Mouse (Mus musculus): ENCODE measurements around the gene Mitf. TPM values are rescaled to one million over a fixed set of nuclear protein-coding genes. Genes with fewer than 3 reads are reported as not detected.
A peak's percentile ranks its signal among the peaks of the same experiment; 100 is the strongest.

The Mitf gene
- total and polyA plus RNA-seq, 2 experiments from 2014 or later: 2.6 to 7.0 TPM

DNA sequence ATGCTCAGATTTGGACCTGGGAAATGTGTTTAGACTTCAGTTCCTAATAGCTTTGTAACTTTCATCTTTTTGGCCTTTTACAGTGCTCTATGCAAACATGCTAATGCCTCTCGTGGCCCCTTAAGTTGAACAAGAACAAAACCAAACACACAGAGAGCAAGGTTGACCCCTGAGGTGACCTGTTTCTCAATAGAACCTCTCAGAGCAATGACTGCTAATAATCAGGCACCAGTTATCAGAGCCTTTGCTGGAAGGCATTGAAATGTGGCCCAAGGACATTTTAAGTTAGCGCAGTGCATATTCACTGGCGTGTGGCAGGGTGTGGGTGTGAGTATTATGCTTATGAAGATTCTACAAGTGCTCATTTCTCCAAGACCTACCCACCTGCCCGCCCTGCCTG lies 194.7 kb downstream of the Mitf start:
- no peak for ATAC-seq
- no peak overlapping the region for H3K4me3 ChIP-seq (ENCODE audit: low read length)
- H3K9me3 ChIP-seq (ENCODE audit: low read length): no peaks in the 10 kb centered on the region
- 69% methylated on average over 4 of the region's 4 CpGs for WGBS
- H3K36me3 ChIP-seq (ENCODE audit: insufficient read depth, low read length): no peaks in the 10 kb centered on the region
- no peaks in the 10 kb centered on the region for H3K27me3 ChIP-seq (ENCODE audit: insufficient read depth, low read length)
- no peak for DNase-seq (ENCODE audit: low spot score)
- H3K4me2 ChIP-seq (ENCODE audit: low read depth, low read length): no peak overlapping the region
- no peak overlapping the region for H3K27ac ChIP-seq
- H3K9ac ChIP-seq (replicated peaks; ENCODE audit: low read length): no peak overlapping the region
- TF ChIP-seq CTCF (IDR thresholded peaks at IDR 0.05; ENCODE audit: low read depth): no peak
- H3K4me1 ChIP-seq (ENCODE audit: insufficient read depth, low read length): no peaks in the 10 kb centered on the region

GRCm38 (mm10) chr6:98003114-98003513 lies 196.3 kb downstream of the Mitf start:
- no peaks in the 10 kb centered on the region for H3K36me3 ChIP-seq (ENCODE audit: insufficient read depth, low read length)
- H3K27me3 ChIP-seq (ENCODE audit: insufficient read depth, low read length): no peaks in the 10 kb centered on the region
- TF ChIP-seq CTCF (IDR thresholded peaks at IDR 0.05; ENCODE audit: low read depth): peak; percentile 70
- no peaks in the 10 kb centered on the region for H3K9me3 ChIP-seq (ENCODE audit: low read length)
- WGBS: 17% methylated on average over 3 of the region's 3 CpGs
- no peak overlapping the region for H3K27ac ChIP-seq
- H3K9ac ChIP-seq (replicated peaks; ENCODE audit: low read length): no peak overlapping the region
- no peaks in the 10 kb centered on the region for H3K4me1 ChIP-seq (ENCODE audit: insufficient read depth, low read length)
- ATAC-seq: 0 out of 2 replicates have a peak, but pooled peaks have one; percentile 49
- peak; percentile 90 for DNase-seq (ENCODE audit: low spot score)
- no peak overlapping the region for H3K4me3 ChIP-seq (ENCODE audit: low read length)
- H3K4me2 ChIP-seq (ENCODE audit: low read depth, low read length): no peak overlapping the region

DNA sequence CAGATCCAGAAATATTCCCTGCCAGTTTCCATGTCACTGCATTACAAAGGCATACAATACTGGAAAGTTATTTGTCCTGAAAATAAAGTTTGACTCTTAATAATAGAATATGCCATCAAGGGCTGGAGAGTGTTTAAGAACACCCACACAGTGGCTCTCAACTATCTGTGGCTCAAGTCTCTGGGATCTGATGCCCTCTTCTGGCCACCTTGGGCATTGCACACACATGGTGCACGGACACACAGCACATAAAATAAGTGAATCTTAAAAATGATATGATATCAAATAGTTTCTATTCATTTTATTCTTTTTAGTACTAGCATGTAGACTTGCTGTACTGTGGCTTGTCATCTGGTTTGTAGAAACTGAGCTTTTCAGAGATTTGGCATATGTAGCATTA lies 198.7 kb downstream of the Mitf start:
- H3K4me1 ChIP-seq (ENCODE audit: insufficient read depth, low read length): no peaks in the 10 kb centered on the region
- no peak overlapping the region for H3K4me3 ChIP-seq (ENCODE audit: low read length)
- H3K9ac ChIP-seq (replicated peaks; ENCODE audit: low read length): no peak overlapping the region
- H3K27me3 ChIP-seq (ENCODE audit: insufficient read depth, low read length): no peaks in the 10 kb centered on the region
- TF ChIP-seq CTCF (IDR thresholded peaks at IDR 0.05; ENCODE audit: low read depth): peak; percentile 73
- H3K9me3 ChIP-seq (ENCODE audit: low read length): no peaks in the 10 kb centered on the region
- no peak overlapping the region for H3K4me2 ChIP-seq (ENCODE audit: low read depth, low read length)
- 73% methylated on average over 1 of the region's 1 CpGs for WGBS
- DNase-seq (ENCODE audit: low spot score) (peak; percentile 28), ATAC-seq (no peak)
- no peak overlapping the region for H3K27ac ChIP-seq
- no peaks in the 10 kb centered on the region for H3K36me3 ChIP-seq (ENCODE audit: insufficient read depth, low read length)

DNA sequence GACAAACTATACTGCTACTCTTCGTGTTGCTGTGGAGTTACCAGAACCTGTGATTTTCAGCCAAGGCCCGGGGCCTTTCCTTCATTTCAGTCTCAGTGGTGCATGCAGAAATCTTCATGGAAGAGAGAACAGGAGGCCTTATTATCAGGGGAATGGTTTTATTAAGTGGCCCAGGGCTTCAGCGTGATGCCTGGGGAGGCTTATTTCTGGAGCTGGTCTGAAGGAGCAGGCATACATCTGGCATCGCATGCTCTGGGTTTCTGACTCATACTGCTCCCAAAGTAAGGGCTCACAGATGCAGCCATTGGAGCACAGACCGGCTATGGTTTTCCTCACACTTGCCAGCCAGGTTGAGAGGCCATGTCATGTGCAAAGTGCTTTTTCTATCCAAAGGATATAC lies 208.2 kb downstream of the Mitf start:
- Histone ChIP-seq H3K27me3 (ENCODE audit: insufficient read depth, low read length) (no peaks in the 10 kb centered on the region), H3K4me2 (ENCODE audit: low read depth, low read length) (no peak overlapping the region), H3K9me3 (ENCODE audit: low read length) (no peaks in the 10 kb centered on the region), H3K27ac (no peak overlapping the region), H3K36me3 (ENCODE audit: insufficient read depth, low read length) (no peaks in the 10 kb centered on the region), H3K4me1 (ENCODE audit: insufficient read depth, low read length) (no peaks in the 10 kb centered on the region), H3K9ac (replicated peaks; ENCODE audit: low read length) (no peak overlapping the region), H3K4me3 (ENCODE audit: low read length) (no peak overlapping the region)
- 73% methylated on average over 5 of the region's 5 CpGs for WGBS
- DNase-seq (ENCODE audit: low spot score) (no peak), ATAC-seq (no peak)
- no peak for TF ChIP-seq CTCF (IDR thresholded peaks at IDR 0.05; ENCODE audit: low read depth)

DNA sequence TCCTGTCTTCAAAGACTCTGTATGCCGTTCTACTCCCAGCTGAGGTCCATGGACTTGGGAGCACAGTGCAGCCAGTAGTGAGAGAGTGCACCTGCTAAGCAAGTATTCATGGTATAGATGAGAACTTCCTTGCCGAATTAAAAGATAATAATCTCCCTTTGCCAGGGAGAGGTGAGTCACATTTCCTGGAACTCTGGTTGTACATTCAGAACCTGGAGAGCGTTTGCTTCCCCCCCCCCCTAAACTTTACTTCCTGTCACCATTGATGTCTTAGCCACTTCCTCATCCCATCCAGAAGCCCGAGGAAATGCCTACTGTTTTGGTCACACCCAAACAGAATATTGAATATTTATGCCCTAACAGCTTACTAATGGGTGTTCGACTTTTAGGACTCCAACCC lies 209.0 kb downstream of the Mitf start:
- WGBS: 79% methylated on average over 5 of the region's 5 CpGs
- DNase-seq (ENCODE audit: low spot score): no peak

GRCm38 (mm10) chr6:98023876-98024275 lies 217.0 kb downstream of the Mitf start:
- Histone ChIP-seq H3K4me2 (ENCODE audit: low read depth, low read length) (no peak overlapping the region), H3K4me1 (ENCODE audit: insufficient read depth, low read length) (no peaks in the 10 kb centered on the region), H3K36me3 (ENCODE audit: insufficient read depth, low read length) (no peaks in the 10 kb centered on the region), H3K27me3 (ENCODE audit: insufficient read depth, low read length) (no peaks in the 10 kb centered on the region), H3K9ac (replicated peaks; ENCODE audit: low read length) (no peak overlapping the region), H3K4me3 (ENCODE audit: low read length) (no peak overlapping the region), H3K9me3 (ENCODE audit: low read length) (no peaks in the 10 kb centered on the region), H3K27ac (no peak overlapping the region)
- TF ChIP-seq CTCF (IDR thresholded peaks at IDR 0.05; ENCODE audit: low read depth): no peak
- DNase-seq (ENCODE audit: low spot score) (no peak), ATAC-seq (no peak)
- 68% methylated on average over 1 of the region's 1 CpGs for WGBS

More for the DNA sequence above, 209.0 kb downstream of the Mitf start:
- no peak overlapping the region for H3K4me3 ChIP-seq (ENCODE audit: low read length)
- no peak for ATAC-seq
- H3K9ac ChIP-seq (replicated peaks; ENCODE audit: low read length): no peak overlapping the region
- H3K4me1 ChIP-seq (ENCODE audit: insufficient read depth, low read length): no peaks in the 10 kb centered on the region
- H3K4me2 ChIP-seq (ENCODE audit: low read depth, low read length): no peak overlapping the region
- no peaks in the 10 kb centered on the region for H3K9me3 ChIP-seq (ENCODE audit: low read length)
- H3K27ac ChIP-seq: no peak overlapping the region
- H3K36me3 ChIP-seq (ENCODE audit: insufficient read depth, low read length): no peaks in the 10 kb centered on the region
- H3K27me3 ChIP-seq (ENCODE audit: insufficient read depth, low read length): no peaks in the 10 kb centered on the region
- TF ChIP-seq CTCF (IDR thresholded peaks at IDR 0.05; ENCODE audit: low read depth): no peak

DNA sequence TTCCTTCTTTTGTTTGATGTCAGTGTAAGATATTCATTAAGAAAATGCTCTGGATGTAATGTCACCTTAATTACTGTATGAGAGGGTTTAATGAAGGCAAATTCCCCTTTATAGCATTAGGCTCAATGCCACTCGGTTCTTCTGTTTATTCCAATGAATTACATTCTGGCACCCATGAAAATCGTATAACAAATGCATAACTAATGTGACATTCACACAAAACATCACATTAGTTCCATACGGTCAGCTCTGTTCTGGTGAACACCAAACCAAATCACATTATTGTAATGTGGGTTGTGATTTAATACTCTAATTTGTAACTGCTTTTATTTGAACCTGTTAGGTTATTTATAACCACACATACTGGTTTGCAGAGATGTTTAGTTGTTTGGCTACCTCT lies 231.7 kb downstream of the Mitf start:
- Histone ChIP-seq H3K4me1 (ENCODE audit: insufficient read depth, low read length) (no peaks in the 10 kb centered on the region), H3K36me3 (ENCODE audit: insufficient read depth, low read length) (no peaks in the 10 kb centered on the region), H3K27me3 (ENCODE audit: insufficient read depth, low read length) (no peaks in the 10 kb centered on the region; the same call in 1 of the 2 replicates), H3K4me2 (ENCODE audit: low read depth, low read length) (no peak overlapping the region), H3K4me3 (ENCODE audit: low read length) (no peak overlapping the region), H3K9me3 (ENCODE audit: low read length) (no peaks in the 10 kb centered on the region), H3K27ac (no peak overlapping the region), H3K9ac (replicated peaks; ENCODE audit: low read length) (no peak overlapping the region)
- DNase-seq (ENCODE audit: low spot score): peak; percentile 8
- TF ChIP-seq CTCF (IDR thresholded peaks at IDR 0.05; ENCODE audit: low read depth): no peak
- ATAC-seq: no peak
- WGBS: 32% methylated on average over 3 of the region's 3 CpGs
